Mouse (Mus musculus) C2C12 (cell line): ENCODE measurements around the gene Dnajb1.
"Not testable (repeated sequence)": the region's sequence is repeated elsewhere in the genome, so short reads cannot be mapped to it uniquely, and the experiment has no call there.

ENCODE experiments used
- CEBPB ChIP-seq: IDR thresholded peaks from one replicate; pipeline ENCODE4 v1.6.1; 2011; ENCODE audit warnings: low read depth, mild to moderate bottlenecking, control low read depth, moderate library complexity
- CTCF ChIP-seq: IDR thresholded peaks from one replicate; pipeline ENCODE4 v1.5.1; 2011; ENCODE audit not compliant: control insufficient read depth, insufficient read depth, insufficient read length
- MYOG ChIP-seq: IDR thresholded peaks from one replicate; pipeline ENCODE4 v1.6.1; 2011; ENCODE audit not compliant: control insufficient read depth, insufficient read length; ENCODE audit errors: extremely low read depth

DNA sequence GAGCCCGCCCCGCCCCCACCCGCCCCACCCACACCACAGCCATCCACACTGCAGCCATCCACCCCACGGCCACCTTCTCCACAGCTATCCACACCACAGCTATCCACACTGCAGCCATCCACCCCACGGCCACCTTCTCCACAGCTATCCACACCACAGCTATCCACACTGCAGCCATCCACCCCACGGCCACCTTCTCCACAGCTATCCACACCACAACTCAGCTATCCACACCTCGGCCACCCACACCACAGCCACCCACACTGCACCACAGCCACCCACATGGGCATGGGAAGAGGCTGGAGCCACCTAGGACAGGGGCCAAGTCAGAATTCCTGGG, 37.0 kb upstream of the Dnajb1 start:
- TF ChIP-seq CTCF, MYOG, CEBPB: not testable (repeated sequence)
